Mouse (Mus musculus): ENCODE measurements around the gene Bicd1. TPM values are rescaled to one million over a fixed set of nuclear protein-coding genes. Genes with fewer than 3 reads are reported as not detected.

Gene Bicd1
- polyA plus RNA-seq, 1 experiment: 0.61 TPM

DNA sequence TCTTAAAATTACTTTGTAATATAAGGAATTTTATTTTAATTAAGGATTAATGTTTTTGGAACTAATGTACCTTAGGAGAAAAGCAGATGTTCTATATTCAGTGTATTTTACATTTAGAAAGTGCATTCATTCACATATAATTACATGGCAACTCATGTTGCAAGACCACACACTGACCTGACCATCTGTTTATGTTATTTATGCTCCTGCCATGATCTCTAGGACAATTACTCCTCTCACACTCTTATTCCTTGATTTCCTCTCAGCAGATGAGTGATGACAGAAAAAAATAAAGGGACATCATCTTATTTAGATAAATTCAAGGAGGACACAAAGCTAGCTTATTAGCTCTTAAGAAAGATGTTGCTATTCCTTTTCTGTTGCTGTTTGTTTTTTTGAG, 9.3 kb upstream of the Bicd1 start:
- no peaks in the 10 kb centered on the region for H3K4me1 ChIP-seq (ENCODE audit: control insufficient read depth, insufficient read depth, insufficient read length, low read length)
- no peaks in the 10 kb centered on the region for H3K36me3 ChIP-seq (ENCODE audit: control insufficient read depth, insufficient read depth, low read length)
- no peak for TF ChIP-seq POLR2A (IDR thresholded peaks at IDR 0.05; ENCODE audit: low read depth, low read length)
- TF ChIP-seq CTCF (IDR thresholded peaks at IDR 0.05; ENCODE audit: extremely low read depth, insufficient read length, insufficient replicate concordance, low read depth, low read length): no peak
- H3K27ac ChIP-seq (ENCODE audit: insufficient read depth, low read depth, low read length): no peak overlapping the region
- H3K4me3 ChIP-seq (ENCODE audit: low read depth, low read length): no peak overlapping the region
- no peaks in the 10 kb centered on the region for H3K27me3 ChIP-seq (ENCODE audit: control insufficient read depth, insufficient read depth, low read length)

DNA sequence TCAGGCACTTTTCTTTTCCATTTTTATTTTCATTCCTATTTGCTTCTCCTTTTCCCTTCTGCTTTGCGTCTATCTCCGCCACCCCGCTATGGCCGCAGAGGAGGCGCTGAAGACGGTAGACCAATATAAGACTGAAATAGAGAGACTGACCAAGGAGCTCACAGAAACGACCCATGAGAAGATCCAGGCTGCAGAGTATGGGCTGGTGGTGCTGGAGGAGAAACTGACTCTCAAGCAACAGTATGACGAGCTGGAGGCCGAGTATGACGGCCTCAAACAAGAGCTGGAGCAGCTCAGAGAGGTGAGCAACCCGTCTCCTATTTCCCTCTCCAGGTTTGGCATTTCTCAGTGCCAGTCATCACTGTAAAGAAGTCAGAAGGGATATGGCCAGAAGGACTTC, 655 bp downstream of the Bicd1 start:
- H3K4me1 ChIP-seq (ENCODE audit: control insufficient read depth, insufficient read depth, insufficient read length, low read length): no peaks in the 10 kb centered on the region
- peak overlapping the region; percentile 75 for H3K4me3 ChIP-seq (ENCODE audit: low read depth, low read length)
- 2% methylated on average over 11 of the region's 11 CpGs for WGBS
- no peaks in the 10 kb centered on the region for H3K36me3 ChIP-seq (ENCODE audit: control insufficient read depth, insufficient read depth, low read length)
- H3K27me3 ChIP-seq (ENCODE audit: control insufficient read depth, insufficient read depth, low read length): no peaks in the 10 kb centered on the region
- TF ChIP-seq POLR2A (IDR thresholded peaks at IDR 0.05; ENCODE audit: low read depth, low read length) (no peak), CTCF (IDR thresholded peaks at IDR 0.05; ENCODE audit: extremely low read depth, insufficient read length, insufficient replicate concordance, low read depth, low read length) (no peak)
- H3K27ac ChIP-seq (ENCODE audit: insufficient read depth, low read depth, low read length): no peak overlapping the region

DNA sequence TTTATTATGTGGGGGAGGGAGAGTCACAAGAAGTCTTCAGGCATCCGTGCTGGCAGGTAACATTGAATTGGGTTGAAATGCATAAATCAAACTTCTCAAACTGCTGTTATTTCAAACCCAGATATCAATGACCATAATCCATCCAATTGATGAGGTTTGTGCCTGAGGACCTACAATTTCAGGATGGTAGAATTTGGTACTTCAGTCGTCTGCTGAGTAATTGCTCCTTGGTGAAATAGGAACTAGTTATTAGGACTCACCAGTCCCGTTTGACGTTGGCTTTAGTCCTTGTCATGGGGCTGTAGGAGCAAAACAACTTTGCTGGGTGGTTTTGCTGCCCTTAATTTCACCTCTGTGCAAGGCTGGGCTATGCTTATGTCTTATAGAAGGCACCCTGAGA, 1.2 kb downstream of the Bicd1 start:
- TF ChIP-seq CTCF (IDR thresholded peaks at IDR 0.05; ENCODE audit: extremely low read depth, insufficient read length, insufficient replicate concordance, low read depth, low read length) (no peak), POLR2A (IDR thresholded peaks at IDR 0.05; ENCODE audit: low read depth, low read length) (no peak)
- 11% methylated on average over 4 of the region's 4 CpGs for WGBS
- Histone ChIP-seq H3K36me3 (ENCODE audit: control insufficient read depth, insufficient read depth, low read length) (no peaks in the 10 kb centered on the region), H3K27ac (ENCODE audit: insufficient read depth, low read depth, low read length) (no peak overlapping the region), H3K4me1 (ENCODE audit: control insufficient read depth, insufficient read depth, insufficient read length, low read length) (no peaks in the 10 kb centered on the region), H3K27me3 (ENCODE audit: control insufficient read depth, insufficient read depth, low read length) (no peaks in the 10 kb centered on the region), H3K4me3 (ENCODE audit: low read depth, low read length) (no peak overlapping the region)

DNA sequence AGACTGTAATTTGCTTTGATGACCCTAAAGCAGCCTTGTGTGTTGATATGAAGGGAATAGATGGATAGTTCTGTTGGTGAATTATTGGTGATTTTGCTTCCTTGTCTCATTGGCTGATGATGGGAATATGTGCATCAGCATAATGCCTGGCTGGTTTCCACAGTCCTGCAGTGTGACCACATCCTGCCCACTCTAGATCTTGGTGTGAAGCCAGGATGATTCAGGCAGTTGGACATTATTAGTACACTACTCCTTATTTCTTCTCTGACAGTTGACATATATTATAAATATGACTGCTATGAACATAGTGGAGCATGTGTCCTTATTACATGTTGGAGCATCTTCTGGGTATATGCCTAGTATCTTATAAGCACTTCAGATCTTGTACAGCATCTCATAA, 4.6 kb downstream of the Bicd1 start:
- TF ChIP-seq CTCF (IDR thresholded peaks at IDR 0.05; ENCODE audit: extremely low read depth, insufficient read length, insufficient replicate concordance, low read depth, low read length) (no peak), POLR2A (IDR thresholded peaks at IDR 0.05; ENCODE audit: low read depth, low read length) (no peak)
- H3K4me1 ChIP-seq (ENCODE audit: control insufficient read depth, insufficient read depth, insufficient read length, low read length): no peaks in the 10 kb centered on the region
- no peaks in the 10 kb centered on the region for H3K36me3 ChIP-seq (ENCODE audit: control insufficient read depth, insufficient read depth, low read length)
- H3K27ac ChIP-seq (ENCODE audit: insufficient read depth, low read depth, low read length): no peak overlapping the region
- no peaks in the 10 kb centered on the region for H3K27me3 ChIP-seq (ENCODE audit: control insufficient read depth, insufficient read depth, low read length)
- H3K4me3 ChIP-seq (ENCODE audit: low read depth, low read length): no peak overlapping the region

DNA sequence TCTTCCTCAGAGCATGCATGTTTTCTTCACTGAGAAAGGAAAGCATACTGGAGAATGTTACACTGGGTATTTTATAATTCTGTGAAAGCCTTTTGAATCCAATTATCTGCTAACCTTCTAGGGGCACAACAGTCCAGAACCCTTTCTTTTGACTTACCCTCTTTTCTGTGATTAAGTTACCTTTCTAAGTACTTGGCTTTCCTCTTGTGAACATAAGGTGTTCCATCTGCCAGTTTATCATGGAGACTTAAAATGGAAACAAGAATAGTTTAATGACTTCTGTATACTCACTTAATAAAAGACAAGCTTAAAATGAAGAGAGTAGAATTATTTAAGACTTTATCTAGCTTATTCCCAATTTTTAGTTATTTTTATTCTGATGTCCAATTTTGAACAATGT, 16.1 kb downstream of the Bicd1 start:
- H3K27me3 ChIP-seq (ENCODE audit: control insufficient read depth, insufficient read depth, low read length): no peaks in the 10 kb centered on the region
- TF ChIP-seq CTCF (IDR thresholded peaks at IDR 0.05; ENCODE audit: extremely low read depth, insufficient read length, insufficient replicate concordance, low read depth, low read length) (no peak), POLR2A (IDR thresholded peaks at IDR 0.05; ENCODE audit: low read depth, low read length) (no peak)
- H3K4me1 ChIP-seq (ENCODE audit: control insufficient read depth, insufficient read depth, insufficient read length, low read length): no peaks in the 10 kb centered on the region

DNA sequence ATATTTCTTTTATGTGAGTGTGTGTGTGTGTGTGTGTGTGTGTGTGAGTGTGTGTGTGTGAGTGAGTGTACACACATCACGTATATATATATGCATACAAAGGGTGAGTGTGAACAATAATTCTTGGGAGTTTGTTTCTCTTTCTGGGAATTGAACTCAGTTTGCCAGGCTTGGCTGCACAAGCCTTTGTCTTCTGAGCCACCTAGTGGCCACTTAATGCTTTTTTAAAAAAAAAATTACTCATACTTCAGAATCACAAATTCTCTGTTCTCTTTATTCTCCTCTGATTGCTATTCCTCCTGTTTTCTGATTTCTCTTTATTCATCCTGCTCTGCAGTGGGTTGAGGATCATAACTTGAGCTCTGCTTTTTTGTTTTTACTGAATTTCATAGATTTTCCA, 30.5 kb downstream of the Bicd1 start:
- no peaks in the 10 kb centered on the region for H3K4me1 ChIP-seq (ENCODE audit: control insufficient read depth, insufficient read depth, insufficient read length, low read length)
- TF ChIP-seq CTCF (IDR thresholded peaks at IDR 0.05; ENCODE audit: extremely low read depth, insufficient read length, insufficient replicate concordance, low read depth, low read length) (no peak), POLR2A (IDR thresholded peaks at IDR 0.05; ENCODE audit: low read depth, low read length) (no peak)
- 88% methylated on average over 1 of the region's 1 CpGs for WGBS
- no peak overlapping the region for H3K4me3 ChIP-seq (ENCODE audit: low read depth, low read length)
- H3K27ac ChIP-seq (ENCODE audit: insufficient read depth, low read depth, low read length): no peak overlapping the region
- H3K27me3 ChIP-seq (ENCODE audit: control insufficient read depth, insufficient read depth, low read length): no peaks in the 10 kb centered on the region
- H3K36me3 ChIP-seq (ENCODE audit: control insufficient read depth, insufficient read depth, low read length): no peaks in the 10 kb centered on the region

More for the DNA sequence above, 16.1 kb downstream of the Bicd1 start:
- Histone ChIP-seq H3K36me3 (ENCODE audit: control insufficient read depth, insufficient read depth, low read length) (no peaks in the 10 kb centered on the region), H3K27ac (ENCODE audit: insufficient read depth, low read depth, low read length) (no peak overlapping the region), H3K4me3 (ENCODE audit: low read depth, low read length) (no peak overlapping the region)

DNA sequence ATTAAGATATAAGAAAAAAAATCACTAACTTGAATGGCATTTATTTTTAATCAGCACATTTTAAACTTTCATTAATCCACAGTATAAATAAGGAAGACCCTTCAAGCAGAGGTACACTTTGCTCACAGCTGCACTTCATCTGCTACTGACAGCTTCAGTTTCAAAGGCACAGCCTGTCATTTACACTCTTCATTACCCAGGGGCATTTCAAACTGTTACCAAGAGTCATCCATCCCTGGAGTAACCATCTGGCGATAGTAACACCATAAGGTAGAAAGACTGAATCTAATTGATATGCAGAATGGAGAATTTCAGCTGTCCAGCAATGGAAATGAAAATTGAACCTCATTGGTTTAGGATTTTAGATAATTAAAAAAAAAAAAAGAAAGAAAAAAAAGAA, 34.2 kb downstream of the Bicd1 start:
- H3K4me3 ChIP-seq (ENCODE audit: low read depth, low read length): no peak overlapping the region
- TF ChIP-seq POLR2A (IDR thresholded peaks at IDR 0.05; ENCODE audit: low read depth, low read length) (no peak), CTCF (IDR thresholded peaks at IDR 0.05; ENCODE audit: extremely low read depth, insufficient read length, insufficient replicate concordance, low read depth, low read length) (no peak)
- H3K27me3 ChIP-seq (ENCODE audit: control insufficient read depth, insufficient read depth, low read length): no peaks in the 10 kb centered on the region
- no peaks in the 10 kb centered on the region for H3K36me3 ChIP-seq (ENCODE audit: control insufficient read depth, insufficient read depth, low read length)
- H3K4me1 ChIP-seq (ENCODE audit: control insufficient read depth, insufficient read depth, insufficient read length, low read length): no peaks in the 10 kb centered on the region
- 94% methylated on average over 1 of the region's 1 CpGs for WGBS
- no peak overlapping the region for H3K27ac ChIP-seq (ENCODE audit: insufficient read depth, low read depth, low read length)

DNA sequence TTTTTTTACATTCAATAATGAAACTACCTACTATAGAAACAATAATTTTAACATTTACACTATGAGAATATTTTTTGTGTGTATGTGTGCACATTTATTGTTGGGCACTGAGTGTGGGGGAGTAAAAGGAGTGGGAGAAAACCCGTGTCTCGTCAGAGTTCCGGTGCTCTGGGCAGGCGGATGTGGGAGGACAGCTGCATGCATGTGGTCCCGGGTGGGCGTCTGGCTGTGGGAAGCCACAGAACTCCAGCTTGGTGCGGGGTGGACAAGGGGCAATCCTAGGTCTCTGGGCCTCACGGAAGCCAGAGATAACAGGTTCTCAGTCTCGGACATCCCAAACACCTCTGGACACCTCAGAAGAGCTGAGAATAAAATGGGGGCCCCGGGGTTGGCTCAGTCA, 37.2 kb downstream of the Bicd1 start:
- H3K4me1 ChIP-seq (ENCODE audit: control insufficient read depth, insufficient read depth, insufficient read length, low read length): no peaks in the 10 kb centered on the region
- no peaks in the 10 kb centered on the region for H3K36me3 ChIP-seq (ENCODE audit: control insufficient read depth, insufficient read depth, low read length)
- no peak overlapping the region for H3K4me3 ChIP-seq (ENCODE audit: low read depth, low read length)
- H3K27ac ChIP-seq (ENCODE audit: insufficient read depth, low read depth, low read length): no peak overlapping the region
- no peaks in the 10 kb centered on the region for H3K27me3 ChIP-seq (ENCODE audit: control insufficient read depth, insufficient read depth, low read length)
- no peak for TF ChIP-seq CTCF (IDR thresholded peaks at IDR 0.05; ENCODE audit: extremely low read depth, insufficient read length, insufficient replicate concordance, low read depth, low read length)
- no peak for TF ChIP-seq POLR2A (IDR thresholded peaks at IDR 0.05; ENCODE audit: low read depth, low read length)
- WGBS: 86% methylated on average over 10 of the region's 10 CpGs

All from small intestine, adult 2 months (tissue).